Mouse (Mus musculus) myocyte (in vitro differentiated cells): Measurements from ENCODE around the gene Cib1.

Experiments used
- CEBPB ChIP-seq: IDR thresholded peaks from 2 replicates; pipeline ENCODE4 v1.6.1; 2011; ENCODE audit warnings: mild to moderate bottlenecking, moderate library complexity; ENCODE audit not compliant: poor library complexity, insufficient read depth, severe bottlenecking
- E2F4 ChIP-seq: IDR thresholded peaks from one replicate; pipeline ENCODE4 v1.6.1; 2011; ENCODE audit warnings: mild to moderate bottlenecking, control low read depth, moderate library complexity; ENCODE audit not compliant: insufficient read depth
- MAX ChIP-seq: IDR thresholded peaks from one replicate; pipeline ENCODE4 v1.6.1; 2011; ENCODE audit warnings: low read depth, mild to moderate bottlenecking, control low read depth
- MYOD1 ChIP-seq, 3 experiments: IDR thresholded peaks; one replicate each; pipeline ENCODE4 v1.6.1; 2011; ENCODE audit warnings: control low read depth in 2 of 3, low read depth in 2 of 3, mild to moderate bottlenecking in 2 of 3, moderate library complexity in 1 of 3; ENCODE audit not compliant: insufficient read length in 2 of 3, control insufficient read depth in 1 of 3
- MYOG ChIP-seq, 3 experiments: IDR thresholded peaks; one replicate each; pipeline ENCODE4 v1.6.1; 2011; ENCODE audit warnings: control low read depth in 2 of 3, low read depth in 2 of 3, mild to moderate bottlenecking in 2 of 3; ENCODE audit not compliant: insufficient read length in 2 of 3, control insufficient read depth in 1 of 3, insufficient read depth in 1 of 3
- POLR2A ChIP-seq: IDR thresholded peaks from one replicate; pipeline ENCODE4 v1.6.1; 2011; ENCODE audit warnings: low read depth, mild to moderate bottlenecking, control low read depth, moderate library complexity; ENCODE audit not compliant: insufficient read length
- POLR2AphosphoS2 ChIP-seq: IDR thresholded peaks from one replicate; pipeline ENCODE4 v1.6.1; 2011; ENCODE audit warnings: low read depth, control low read depth; ENCODE audit not compliant: insufficient read length
- REST ChIP-seq: IDR thresholded peaks from one replicate; pipeline ENCODE4 v1.6.1; 2011; ENCODE audit warnings: mild to moderate bottlenecking, control low read depth, moderate library complexity; ENCODE audit not compliant: insufficient read depth, insufficient read length
- TCF12 ChIP-seq: IDR thresholded peaks from one replicate; pipeline ENCODE4 v1.6.1; 2011; ENCODE audit warnings: mild to moderate bottlenecking, control low read depth; ENCODE audit not compliant: poor library complexity, insufficient read depth, severe bottlenecking
- USF1 ChIP-seq: IDR thresholded peaks from one replicate; pipeline ENCODE4 v1.6.1; 2011; ENCODE audit warnings: low read depth, mild to moderate bottlenecking, control low read depth, moderate library complexity

DNA sequence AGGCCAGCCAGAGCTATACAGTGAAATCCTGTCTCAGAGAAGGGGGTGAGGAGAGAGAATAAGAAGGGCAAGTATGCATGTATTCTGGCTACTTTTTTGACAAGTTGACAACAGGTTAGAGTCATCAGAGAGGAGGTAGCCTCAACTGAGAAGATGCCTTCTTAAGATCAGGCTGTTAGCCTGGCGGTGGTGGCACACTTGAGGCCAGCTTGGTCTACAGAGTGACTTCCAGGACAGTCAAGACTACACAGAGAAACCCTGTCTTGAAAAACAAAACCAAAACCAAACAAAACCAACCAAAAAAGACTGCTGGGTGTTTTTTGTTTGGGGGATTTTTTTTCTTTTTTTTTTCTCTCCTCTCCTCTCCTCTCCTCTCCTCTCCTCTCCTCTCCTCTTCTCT, 49.1 kb downstream of the Cib1 start:
- TF ChIP-seq POLR2A (no peak), REST (no peak), E2F4 (no peak), MAX (no peak), USF1 (no peak), POLR2AphosphoS2 (no peak), TCF12 (no peak), MYOD1 (IDR thresholded peaks at IDR 0.05; ENCODE audit: control insufficient read depth in 1 of 3, insufficient read length in 2 of 3, low read depth in 2 of 3) (no peak), CEBPB (no peak), MYOG (IDR thresholded peaks at IDR 0.05; ENCODE audit: control insufficient read depth in 1 of 3, insufficient read depth in 1 of 3, insufficient read length in 2 of 3, low read depth in 2 of 3) (no peak)
